Mouse (Mus musculus): Measurements from ENCODE around the gene Pdyn. TPM values are rescaled to one million over a fixed set of nuclear protein-coding genes. Genes with fewer than 3 reads are reported as not detected.

Pdyn gene
- 10 to 100 TPM; 28.1 to 45.3 TPM for total RNA-seq (2021)

DNA sequence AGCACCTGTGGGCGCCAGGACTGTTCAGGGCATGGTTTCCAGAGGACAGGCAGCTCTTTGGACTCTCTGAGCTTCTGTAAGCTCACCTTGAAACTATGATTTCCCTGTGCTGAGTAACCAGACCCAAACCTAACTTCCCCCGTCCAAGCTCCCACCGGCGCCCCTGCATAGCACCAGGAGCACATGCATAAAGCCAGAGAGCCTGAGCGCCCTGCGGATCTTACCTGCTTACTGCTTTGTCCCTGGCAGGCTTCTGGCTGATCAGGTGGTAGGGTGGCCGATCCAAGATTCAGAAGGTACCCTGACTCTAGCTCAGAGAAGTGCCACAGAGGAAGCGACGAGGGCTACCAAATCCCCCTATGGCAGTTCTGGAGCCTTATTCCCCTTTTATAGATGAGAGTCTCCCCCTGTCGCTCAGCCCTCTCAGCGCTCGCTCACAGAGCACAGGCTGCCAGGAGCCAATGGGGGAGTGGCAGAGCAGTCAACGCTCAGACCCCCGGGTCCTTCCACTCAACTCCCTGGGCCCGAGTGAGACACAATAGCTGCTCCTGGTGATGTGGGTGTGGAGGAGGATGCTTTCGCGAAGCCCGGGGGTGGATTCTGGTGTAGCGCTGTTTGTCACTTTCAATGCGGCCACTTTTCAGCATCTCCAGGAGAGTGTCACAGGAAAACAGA, at the start of gene Pdyn:
Gene Pdyn, minus strand, starts transcription at position 361 of the 675 bp plus-strand sequence.
- DNase-seq (ENCODE audit: low spot score in 2 of 2), result peak; percentile 12 to 18
- intact Hi-C loops (cut with DNase I), result no loop called here

GRCm38 (mm10) chr2:129742016-129742415, 42.4 kb upstream of the Pdyn start:
- intact Hi-C loops (cut with DNase I), result no loop called here
- DNase-seq (ENCODE audit: low spot score in 2 of 2), result peak in 1 of 2 experiments; percentile 51

GRCm38 (mm10) chr2:129740515-129740914, 40.9 kb upstream of the Pdyn start:
- peak in 1 of 2 experiments; percentile 82 for DNase-seq (ENCODE audit: low spot score in 2 of 2)
- intact Hi-C loops (cut with DNase I), result loop anchor here (2.0 kb wide), 1 partner anchor 60 kb away; the partner anchor contains the start of gene Stk35

GRCm38 (mm10) chr2:129734031-129734430, 34.4 kb upstream of the Pdyn start:
- intact Hi-C loops (cut with DNase I), result no loop called here
- DNase-seq (ENCODE audit: low spot score in 2 of 2), result peak in 1 of 2 experiments; percentile 64

- intact Hi-C loops (cut with DNase I), result no loop called here
- peak in 1 of 2 experiments; percentile 82 for DNase-seq (ENCODE audit: low spot score in 2 of 2)
These were observed 30.0 kb upstream of the Pdyn start for GRCm38 (mm10) chr2:129729681-129730080.

DNA sequence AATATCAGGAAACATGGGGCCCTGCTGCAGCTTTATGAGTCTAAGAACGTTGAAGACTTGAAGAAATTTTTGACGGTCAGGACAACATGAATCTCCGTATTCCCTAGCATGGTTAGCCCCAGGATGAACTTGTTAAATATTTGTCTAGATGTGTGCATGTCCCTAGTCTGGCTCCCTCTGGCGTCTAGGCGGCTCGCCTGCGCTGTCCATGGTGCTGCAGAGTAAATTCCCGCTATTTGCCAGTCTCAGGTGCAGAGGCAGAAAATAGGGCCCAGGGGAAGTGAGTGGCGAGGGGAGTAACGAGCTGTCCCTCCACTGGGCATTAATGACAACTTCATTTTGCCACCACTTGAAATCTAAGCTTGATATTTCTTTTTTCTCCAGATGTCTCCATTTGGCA, 16.0 kb upstream of the Pdyn start:
- intact Hi-C loops (cut with DNase I), result no loop called here
- no peak for DNase-seq (ENCODE audit: low spot score in 2 of 2)

- intact Hi-C loops (cut with DNase I), result no loop called here
- no peak for DNase-seq (ENCODE audit: low spot score in 2 of 2)
These were observed 13.4 kb upstream of the Pdyn start for GRCm38 (mm10) chr2:129713026-129713544.

DNA sequence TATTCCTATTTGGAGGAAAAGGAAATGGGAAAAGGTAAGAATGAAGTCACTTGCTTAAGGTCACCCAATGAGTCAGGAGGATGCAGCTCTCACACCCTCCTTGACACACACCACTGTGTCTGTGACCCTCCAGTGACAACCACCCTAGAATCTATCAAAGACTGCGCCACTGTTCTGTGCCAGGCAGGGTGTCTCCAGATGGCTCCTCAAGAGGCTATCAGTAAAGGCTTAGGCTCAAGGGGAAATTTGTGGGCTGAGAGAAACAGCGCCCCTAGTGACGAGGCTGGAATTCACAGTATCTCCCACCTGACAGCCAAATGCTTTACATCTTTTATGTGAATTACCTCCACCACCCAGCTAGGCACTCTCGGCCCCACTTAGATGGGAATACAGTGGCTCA, 3.6 kb downstream of the Pdyn start:
- peak; percentile 23 to 53 for DNase-seq (ENCODE audit: low spot score in 2 of 2)
- intact Hi-C loops (cut with DNase I), result no loop called here

DNA sequence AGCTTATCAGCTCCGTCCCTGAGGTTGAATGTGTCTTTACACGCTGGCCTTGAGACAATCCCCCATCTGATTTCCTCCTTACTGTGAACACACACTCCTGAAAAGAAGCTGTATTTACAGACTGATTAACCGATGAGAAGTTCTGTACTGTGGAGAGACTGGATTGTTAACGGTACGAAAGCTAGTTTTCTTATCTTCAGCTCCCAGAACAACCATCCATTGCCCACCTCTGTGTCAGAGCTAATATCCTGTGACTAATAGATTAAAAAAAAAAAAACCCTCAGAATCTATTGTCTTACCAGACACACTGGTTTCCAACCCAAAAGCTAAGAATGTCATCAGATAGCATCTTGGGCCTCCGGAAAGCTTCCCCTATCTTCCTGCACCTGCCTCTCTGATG, 5.3 kb downstream of the Pdyn start:
- intact Hi-C loops (cut with DNase I), result no loop called here

GRCm38 (mm10) chr2:129692694-129693093, 7.0 kb downstream of the Pdyn start:
- intact Hi-C loops (cut with DNase I), result no loop called here
- no peak for DNase-seq (ENCODE audit: low spot score in 2 of 2)

More for the DNA sequence above, 5.3 kb downstream of the Pdyn start:
- no peak for DNase-seq (ENCODE audit: low spot score in 2 of 2)

DNA sequence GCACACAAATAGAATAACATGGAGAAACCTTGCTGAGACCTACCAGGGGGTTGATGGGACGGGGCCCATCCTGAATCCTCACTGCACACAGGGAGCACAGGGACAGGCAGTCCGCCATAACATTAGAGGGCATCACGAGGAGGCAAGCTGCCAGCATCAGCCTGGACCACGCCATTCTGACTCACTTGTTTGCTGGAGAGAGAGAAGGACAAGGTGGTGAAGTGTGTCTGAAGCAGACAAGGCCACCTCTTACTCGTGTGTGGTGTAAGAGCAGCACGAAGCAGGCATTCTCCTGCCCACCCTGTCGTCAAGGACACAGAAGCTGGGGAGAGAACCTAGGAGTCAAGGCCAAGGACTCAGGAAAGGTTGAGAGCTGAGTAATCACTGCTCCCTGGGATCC, 9.9 kb downstream of the Pdyn start:
- no peak for DNase-seq (ENCODE audit: low spot score in 2 of 2)
- intact Hi-C loops (cut with DNase I), result no loop called here

GRCm38 (mm10) chr2:129688036-129688625, 11.5 kb downstream of the Pdyn start:
- no peak for DNase-seq (ENCODE audit: low spot score in 2 of 2)
- intact Hi-C loops (cut with DNase I), result no loop called here

DNA sequence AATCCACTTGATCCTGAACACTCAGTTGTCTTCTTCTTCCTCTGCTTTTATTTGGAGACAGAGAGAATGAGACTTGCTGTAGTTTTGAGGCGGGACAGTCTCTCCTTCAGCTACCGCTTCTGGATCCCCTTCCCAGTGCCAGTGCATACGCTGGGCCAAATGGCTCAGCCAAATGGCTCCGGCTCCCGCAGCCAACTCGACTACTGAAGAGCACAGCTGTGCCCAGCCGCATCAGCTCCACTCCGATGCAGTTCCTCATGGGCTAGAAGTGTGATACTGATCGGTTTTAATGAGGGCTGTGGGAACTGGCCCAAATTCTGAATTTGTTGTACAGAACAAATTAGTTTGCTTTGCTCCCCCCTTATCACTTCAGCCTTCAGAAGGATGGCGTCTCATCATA, 12.7 kb downstream of the Pdyn start:
- DNase-seq (ENCODE audit: low spot score in 2 of 2), result peak in 1 of 2 experiments; percentile 21
- intact Hi-C loops (cut with DNase I), result no loop called here

GRCm38 (mm10) chr2:129684014-129684413, 15.6 kb downstream of the Pdyn start:
- intact Hi-C loops (cut with DNase I), result no loop called here
- DNase-seq (ENCODE audit: low spot score in 2 of 2), result no peak

GRCm38 (mm10) chr2:129680236-129680635, 19.4 kb downstream of the Pdyn start:
- no peak for DNase-seq (ENCODE audit: low spot score in 2 of 2)
- intact Hi-C loops (cut with DNase I), result no loop called here

- DNase-seq (ENCODE audit: low spot score in 2 of 2), result no peak
- intact Hi-C loops (cut with DNase I), result loop anchor here (10.0 kb wide), 2 partner anchors 376 to 486 kb away; no protein-coding TSS in a partner anchor
These were observed 20.6 kb downstream of the Pdyn start for GRCm38 (mm10) chr2:129679066-129679465.

GRCm38 (mm10) chr2:129677664-129678063, 22.0 kb downstream of the Pdyn start:
- peak in 1 of 2 experiments; percentile 18 for DNase-seq (ENCODE audit: low spot score in 2 of 2)
- intact Hi-C loops (cut with DNase I), result loop anchor here (10.0 kb wide), 2 partner anchors 377 to 487 kb away; no protein-coding TSS in a partner anchor

DNA sequence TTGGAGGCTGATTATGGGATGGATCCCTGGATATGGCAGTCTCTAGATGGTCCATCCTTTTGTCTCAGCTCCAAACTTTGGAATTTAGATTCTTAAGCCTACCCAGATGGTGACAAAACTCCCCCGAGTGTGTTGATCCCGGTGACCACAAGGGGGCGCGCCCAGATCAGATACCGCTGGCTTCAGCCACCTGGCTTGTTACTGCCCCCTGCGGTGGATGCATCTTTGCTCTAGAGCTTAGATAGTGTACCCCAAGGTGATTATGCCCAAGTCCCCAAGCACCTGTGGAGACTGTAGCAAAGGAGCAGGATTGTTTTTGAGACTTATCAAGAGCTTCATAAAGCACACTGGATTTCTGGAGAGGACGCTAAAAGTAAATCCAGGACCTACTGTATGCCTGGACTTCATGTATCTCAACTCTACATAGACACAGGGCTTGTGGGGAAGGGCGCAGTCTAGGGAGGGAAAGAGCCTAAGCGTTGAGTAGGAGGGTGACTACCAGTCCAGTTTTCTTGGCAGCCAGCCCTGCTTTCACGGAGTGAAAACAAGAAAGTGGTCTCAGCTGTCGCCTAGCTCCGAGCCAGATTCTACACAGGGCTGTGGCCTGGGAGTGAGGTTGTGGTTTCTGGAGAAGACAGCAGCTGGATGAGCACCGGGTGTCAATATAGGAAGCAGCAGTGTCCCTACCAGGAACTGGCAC, 24.6 kb downstream of the Pdyn start:
- DNase-seq (ENCODE audit: low spot score in 2 of 2), result peak; percentile 79 to 81
- intact Hi-C loops (cut with DNase I), result loop anchor here (1.0 to 10.0 kb wide), 3 partner anchors 198 to 490 kb away; no protein-coding TSS in a partner anchor

GRCm38 (mm10) chr2:129671911-129672310, 27.7 kb downstream of the Pdyn start:
- intact Hi-C loops (cut with DNase I), result loop anchor here (10.0 kb wide), 2 partner anchors 383 to 493 kb away; no protein-coding TSS in a partner anchor
- no peak for DNase-seq (ENCODE audit: low spot score in 2 of 2)

DNA sequence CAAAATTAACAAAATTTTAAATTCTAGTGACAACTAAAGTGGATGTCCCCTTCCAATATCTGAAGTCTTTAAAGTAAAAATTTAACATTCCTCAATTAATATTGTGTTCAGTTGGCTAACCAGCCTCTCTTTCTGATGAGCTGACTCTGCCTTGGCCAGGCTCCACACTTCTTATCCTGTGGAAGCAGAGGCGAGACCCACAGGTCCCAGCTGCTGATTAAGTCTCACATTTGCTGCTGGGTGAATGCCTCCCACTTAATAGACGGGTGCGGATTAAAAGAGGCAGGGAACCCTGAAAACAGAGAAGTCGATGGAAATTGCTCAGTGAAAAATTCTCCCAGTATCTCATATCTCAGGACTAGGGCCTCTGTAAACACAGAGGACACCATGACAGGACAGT, 37.2 kb downstream of the Pdyn start:
- intact Hi-C loops (cut with DNase I), result loop anchor here (5.0 kb wide), 1 partner anchor 160 kb away; no protein-coding TSS in a partner anchor
- DNase-seq (ENCODE audit: low spot score in 2 of 2), result no peak
